Mouse (Mus musculus): Measurements from ENCODE around the gene Mylip. TPM values are rescaled to one million over a fixed set of nuclear protein-coding genes. Genes with fewer than 3 reads are reported as not detected.

The Mylip gene
- polyA plus RNA-seq, 1 experiment from 2014 or later: 7.8 TPM

DNA sequence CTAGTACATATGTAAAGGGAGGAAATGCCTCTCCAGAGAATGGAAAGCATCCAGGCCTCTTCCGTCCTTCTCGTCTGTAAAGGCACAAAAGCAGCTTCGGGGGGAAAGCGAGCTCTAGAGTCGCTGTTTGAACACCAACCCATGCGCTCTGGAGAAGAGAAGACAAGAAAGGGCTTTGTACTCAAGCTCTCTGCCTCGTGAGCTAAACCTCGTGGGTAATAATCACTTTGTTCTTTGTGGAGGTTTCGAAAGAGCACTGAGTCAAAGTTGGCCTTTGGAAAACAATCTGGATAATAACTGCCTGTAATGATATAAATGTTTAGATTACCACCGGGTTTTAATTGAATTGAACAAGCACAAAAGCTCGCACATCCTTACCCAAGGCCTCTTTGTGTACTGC is 39.7 kb downstream of the Mylip start:
- H3K36me3 ChIP-seq (ENCODE audit: control insufficient read depth, insufficient read depth, low read length): no peaks in the 10 kb centered on the region
- no peak for ATAC-seq (ENCODE audit: low FRiP score)
- H3K4me1 ChIP-seq (replicated peaks; ENCODE audit: control insufficient read depth, insufficient read depth, low read length): no peaks in the 10 kb centered on the region
- DNase-seq (ENCODE audit: low spot score): peak; percentile 19
- 54% methylated on average over 11 of the region's 11 CpGs for WGBS
- H3K4me3 ChIP-seq (ENCODE audit: low read depth, low read length): no peak overlapping the region
- no peak overlapping the region for H3K9ac ChIP-seq (ENCODE audit: low read depth, low read length)
- H3K4me2 ChIP-seq (replicated peaks; ENCODE audit: low read depth, low read length): no peak overlapping the region
- H3K9me3 ChIP-seq (ENCODE audit: control insufficient read depth, low read length): no peaks in the 10 kb centered on the region
- no peaks in the 10 kb centered on the region for H3K27me3 ChIP-seq (ENCODE audit: control insufficient read depth, insufficient read depth, low read length)
- no peak overlapping the region for H3K27ac ChIP-seq (ENCODE audit: low read depth, low read length)

DNA sequence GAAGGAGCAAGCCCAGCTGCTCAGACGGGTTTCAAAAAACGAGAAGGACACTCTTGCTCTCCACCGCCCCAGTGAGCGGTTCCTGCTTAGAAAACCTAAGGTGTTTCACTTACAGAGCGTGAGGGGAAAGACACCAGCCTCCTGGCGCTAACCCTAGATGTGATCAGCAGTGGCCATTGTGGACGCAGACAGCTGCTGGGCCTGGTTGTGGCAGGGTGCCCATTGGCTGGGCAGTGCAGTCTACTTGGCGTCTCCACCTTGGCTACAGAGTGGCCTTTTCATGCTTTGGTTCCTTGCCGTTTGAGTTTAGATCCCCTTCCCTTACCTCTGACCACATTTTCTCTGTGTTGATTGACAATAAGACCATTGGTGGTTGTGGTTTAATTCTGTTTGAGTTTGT is 47.6 kb downstream of the Mylip start:
- Histone ChIP-seq H3K27me3 (ENCODE audit: control insufficient read depth, insufficient read depth, low read length) (no peaks in the 10 kb centered on the region), H3K4me1 (replicated peaks; ENCODE audit: control insufficient read depth, insufficient read depth, low read length) (no peaks in the 10 kb centered on the region), H3K4me2 (replicated peaks; ENCODE audit: low read depth, low read length) (no peak overlapping the region), H3K9ac (ENCODE audit: low read depth, low read length) (no peak overlapping the region), H3K36me3 (ENCODE audit: control insufficient read depth, insufficient read depth, low read length) (no peaks in the 10 kb centered on the region), H3K27ac (ENCODE audit: low read depth, low read length) (no peak overlapping the region), H3K4me3 (ENCODE audit: low read depth, low read length) (no peak overlapping the region), H3K9me3 (ENCODE audit: control insufficient read depth, low read length) (no peaks in the 10 kb centered on the region)
- ATAC-seq (ENCODE audit: low FRiP score) (no peak), DNase-seq (ENCODE audit: low spot score) (no peak)
- 95% methylated on average over 9 of the region's 9 CpGs for WGBS

DNA sequence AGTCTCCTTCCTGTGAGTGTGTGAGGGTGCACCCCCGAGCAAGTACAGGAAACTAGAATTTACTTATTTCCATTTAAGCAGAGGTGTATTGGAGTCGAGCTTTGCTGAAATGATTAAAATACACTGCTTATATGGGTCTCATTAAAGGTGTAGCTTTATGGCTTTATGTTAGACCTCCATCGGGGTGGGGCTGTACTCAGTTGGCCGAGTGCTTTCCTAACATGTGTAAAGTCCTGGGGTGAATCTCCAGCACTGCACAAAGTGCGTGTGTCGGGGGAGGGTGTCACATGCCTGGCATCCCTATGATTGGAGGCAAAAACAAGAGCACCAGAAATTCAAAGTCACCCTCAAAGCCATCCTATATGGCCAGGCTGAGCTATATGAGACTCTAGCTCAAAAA is 49.3 kb downstream of the Mylip start:
- no peak overlapping the region for H3K27ac ChIP-seq (ENCODE audit: low read depth, low read length)
- H3K4me3 ChIP-seq (ENCODE audit: low read depth, low read length): no peak overlapping the region
- H3K4me1 ChIP-seq (replicated peaks; ENCODE audit: control insufficient read depth, insufficient read depth, low read length): no peaks in the 10 kb centered on the region; the same call in 1 of the 2 replicates
- 88% methylated on average over 6 of the region's 6 CpGs for WGBS
- no peaks in the 10 kb centered on the region for H3K9me3 ChIP-seq (ENCODE audit: control insufficient read depth, low read length)
- ATAC-seq (ENCODE audit: low FRiP score) (no peak), DNase-seq (ENCODE audit: low spot score) (no peak)
- H3K9ac ChIP-seq (ENCODE audit: low read depth, low read length): no peak overlapping the region
- no peak overlapping the region for H3K4me2 ChIP-seq (replicated peaks; ENCODE audit: low read depth, low read length)
- no peaks in the 10 kb centered on the region for H3K36me3 ChIP-seq (ENCODE audit: control insufficient read depth, insufficient read depth, low read length)
- no peaks in the 10 kb centered on the region for H3K27me3 ChIP-seq (ENCODE audit: control insufficient read depth, insufficient read depth, low read length)

DNA sequence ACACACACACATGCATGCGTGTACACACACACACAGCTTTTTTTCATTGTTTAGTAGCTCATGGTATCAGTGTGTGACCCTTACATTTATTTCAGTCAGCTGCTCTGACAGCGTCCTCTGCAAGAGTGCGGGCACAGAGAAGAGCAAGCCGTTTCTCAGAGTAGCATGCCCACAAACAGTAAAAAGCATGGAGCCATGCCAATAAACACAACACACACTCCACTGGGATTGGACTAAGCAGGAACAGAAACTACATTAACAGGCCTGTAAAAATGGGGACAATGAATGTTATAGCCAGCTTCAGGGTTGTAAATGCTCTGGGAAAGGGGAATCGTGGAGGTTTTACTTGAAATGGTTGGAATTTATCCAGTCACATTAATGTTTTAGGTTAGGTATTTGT is 50.7 kb downstream of the Mylip start:
- no peak overlapping the region for H3K4me3 ChIP-seq (ENCODE audit: low read depth, low read length)
- no peak overlapping the region for H3K27ac ChIP-seq (ENCODE audit: low read depth, low read length)
- H3K9ac ChIP-seq (ENCODE audit: low read depth, low read length): no peak overlapping the region
- DNase-seq (ENCODE audit: low spot score) (no peak), ATAC-seq (ENCODE audit: low FRiP score) (no peak)
- H3K9me3 ChIP-seq (ENCODE audit: control insufficient read depth, low read length): no peaks in the 10 kb centered on the region
- WGBS: 90% methylated on average over 5 of the region's 5 CpGs
- H3K27me3 ChIP-seq (ENCODE audit: control insufficient read depth, insufficient read depth, low read length): no peaks in the 10 kb centered on the region
- no peaks in the 10 kb centered on the region; the same call in 1 of the 2 replicates for H3K4me1 ChIP-seq (replicated peaks; ENCODE audit: control insufficient read depth, insufficient read depth, low read length)
- H3K36me3 ChIP-seq (ENCODE audit: control insufficient read depth, insufficient read depth, low read length): no peaks in the 10 kb centered on the region
- no peak overlapping the region for H3K4me2 ChIP-seq (replicated peaks; ENCODE audit: low read depth, low read length)

DNA sequence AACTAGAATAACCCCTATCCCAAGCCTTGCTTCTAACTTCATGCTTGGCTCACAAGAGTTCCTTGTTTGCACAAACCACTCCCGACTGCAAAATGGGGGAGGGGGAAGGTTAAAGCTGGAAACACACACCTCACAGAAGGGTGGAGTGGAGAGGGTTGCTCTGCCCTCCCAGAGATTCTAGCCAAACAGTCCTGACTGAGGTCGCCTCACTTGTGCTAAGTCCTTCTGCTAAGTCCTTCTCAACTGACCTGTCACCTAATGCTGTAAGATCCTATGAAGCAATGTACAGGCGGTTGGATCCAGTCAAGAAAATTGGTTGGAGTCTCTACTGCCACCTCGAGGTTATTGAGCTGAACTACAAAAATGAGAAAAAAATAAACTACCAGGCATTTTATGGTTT is 52.9 kb downstream of the Mylip start:
- no peak overlapping the region for H3K4me3 ChIP-seq (ENCODE audit: low read depth, low read length)
- no peaks in the 10 kb centered on the region; the same call in 1 of the 2 replicates for H3K4me1 ChIP-seq (replicated peaks; ENCODE audit: control insufficient read depth, insufficient read depth, low read length)
- DNase-seq (ENCODE audit: low spot score) (peak; percentile 50), ATAC-seq (ENCODE audit: low FRiP score) (no peak)
- H3K9ac ChIP-seq (ENCODE audit: low read depth, low read length): no peak overlapping the region
- H3K27ac ChIP-seq (ENCODE audit: low read depth, low read length): no peak overlapping the region
- H3K9me3 ChIP-seq (ENCODE audit: control insufficient read depth, low read length): no peaks in the 10 kb centered on the region
- H3K36me3 ChIP-seq (ENCODE audit: control insufficient read depth, insufficient read depth, low read length): no peaks in the 10 kb centered on the region
- H3K27me3 ChIP-seq (ENCODE audit: control insufficient read depth, insufficient read depth, low read length): no peaks in the 10 kb centered on the region
- no peak overlapping the region for H3K4me2 ChIP-seq (replicated peaks; ENCODE audit: low read depth, low read length)
- WGBS: 25% methylated on average over 4 of the region's 4 CpGs

DNA sequence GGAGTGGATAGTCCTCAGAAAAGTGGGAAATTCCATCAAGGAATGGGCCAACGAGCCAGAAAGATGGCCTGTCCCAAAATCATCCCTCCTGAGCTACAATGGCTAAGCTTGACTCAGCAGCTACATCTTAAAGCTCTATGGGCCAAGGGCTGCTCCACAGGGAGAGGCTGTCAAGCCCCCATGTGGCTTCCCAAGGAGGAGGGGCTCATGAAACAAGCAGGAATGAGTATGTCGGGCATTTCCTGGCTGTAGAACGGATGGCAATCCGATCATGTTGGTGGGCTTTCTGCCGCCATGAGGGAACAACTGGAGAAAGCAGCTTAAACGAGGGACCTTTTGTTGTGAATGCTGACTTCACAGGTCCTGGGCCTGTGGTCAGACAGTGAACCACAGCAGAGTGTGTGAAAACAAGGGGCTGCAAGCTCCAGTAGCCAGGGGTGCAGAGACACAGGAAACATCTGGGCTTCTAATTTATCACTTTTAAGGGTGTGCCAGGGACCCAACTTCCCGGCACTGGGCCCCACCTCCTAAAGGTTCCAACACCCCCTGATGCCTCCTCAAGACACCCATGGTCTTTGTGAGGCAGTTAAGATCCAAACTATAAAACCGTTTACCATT is 53.5 kb downstream of the Mylip start:
- Histone ChIP-seq H3K9me3 (ENCODE audit: control insufficient read depth, low read length) (no peaks in the 10 kb centered on the region), H3K4me1 (replicated peaks; ENCODE audit: control insufficient read depth, insufficient read depth, low read length) (no peaks in the 10 kb centered on the region; the same call in 1 of the 2 replicates), H3K4me3 (ENCODE audit: low read depth, low read length) (no peak overlapping the region), H3K36me3 (ENCODE audit: control insufficient read depth, insufficient read depth, low read length) (no peaks in the 10 kb centered on the region), H3K4me2 (replicated peaks; ENCODE audit: low read depth, low read length) (no peak overlapping the region), H3K9ac (ENCODE audit: low read depth, low read length) (no peak overlapping the region), H3K27ac (ENCODE audit: low read depth, low read length) (no peak overlapping the region), H3K27me3 (ENCODE audit: control insufficient read depth, insufficient read depth, low read length) (no peaks in the 10 kb centered on the region)
- WGBS: 73% methylated on average over 8 of the region's 8 CpGs
- ATAC-seq (ENCODE audit: low FRiP score): no peak
- no peak for DNase-seq (ENCODE audit: low spot score)

DNA sequence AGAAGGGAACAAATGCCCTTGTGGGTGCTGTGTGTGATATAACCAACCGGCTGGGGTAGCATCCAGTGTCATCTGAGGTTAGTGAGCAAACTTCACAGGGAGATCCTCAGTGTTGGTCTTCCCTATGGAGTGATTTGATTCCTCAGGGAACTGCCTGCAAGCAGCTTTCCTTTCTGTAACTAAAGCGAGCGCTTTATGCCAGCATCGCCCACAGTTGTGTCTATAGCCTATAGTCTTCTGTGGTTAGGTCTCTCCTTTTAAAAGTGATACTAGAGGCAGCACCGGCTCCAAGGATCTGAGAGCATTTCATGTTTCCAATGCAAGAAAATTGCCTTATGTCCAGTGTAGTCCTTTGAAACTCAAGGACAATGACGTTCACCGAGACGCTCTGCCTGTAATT is 54.7 kb downstream of the Mylip start:
- Histone ChIP-seq H3K9me3 (ENCODE audit: control insufficient read depth, low read length) (no peaks in the 10 kb centered on the region), H3K4me1 (replicated peaks; ENCODE audit: control insufficient read depth, insufficient read depth, low read length) (no peaks in the 10 kb centered on the region; the same call in 1 of the 2 replicates), H3K4me3 (ENCODE audit: low read depth, low read length) (no peak overlapping the region), H3K27me3 (ENCODE audit: control insufficient read depth, insufficient read depth, low read length) (no peaks in the 10 kb centered on the region), H3K27ac (ENCODE audit: low read depth, low read length) (no peak overlapping the region), H3K36me3 (ENCODE audit: control insufficient read depth, insufficient read depth, low read length) (no peaks in the 10 kb centered on the region), H3K4me2 (replicated peaks; ENCODE audit: low read depth, low read length) (no peak overlapping the region), H3K9ac (ENCODE audit: low read depth, low read length) (no peak overlapping the region)
- 83% methylated on average over 8 of the region's 8 CpGs for WGBS
- DNase-seq (ENCODE audit: low spot score) (no peak), ATAC-seq (ENCODE audit: low FRiP score) (no peak)

DNA sequence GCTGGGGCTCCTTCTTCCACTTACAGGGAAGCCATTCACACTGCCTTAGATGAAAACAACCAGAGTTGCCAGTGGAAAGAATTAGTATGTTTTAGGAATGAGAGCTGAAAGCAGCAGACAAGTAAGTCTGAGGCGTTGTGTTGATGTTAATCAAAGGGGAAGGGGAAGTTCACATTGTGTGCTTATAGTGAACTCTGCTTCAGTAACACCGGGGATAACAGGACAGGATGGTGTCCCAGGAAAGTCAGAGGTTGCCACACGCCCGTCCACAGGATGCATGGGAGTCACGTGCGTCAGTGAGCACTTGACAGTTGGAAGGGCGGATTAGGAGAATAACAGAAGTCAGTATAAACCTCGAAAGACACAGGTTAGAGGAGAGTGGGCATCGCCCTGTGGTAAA is 55.1 kb downstream of the Mylip start:
- H3K36me3 ChIP-seq (ENCODE audit: control insufficient read depth, insufficient read depth, low read length): no peaks in the 10 kb centered on the region
- no peaks in the 10 kb centered on the region for H3K27me3 ChIP-seq (ENCODE audit: control insufficient read depth, insufficient read depth, low read length)
- WGBS: 80% methylated on average over 9 of the region's 9 CpGs
- no peak for ATAC-seq (ENCODE audit: low FRiP score)
- no peak for DNase-seq (ENCODE audit: low spot score)
- H3K9me3 ChIP-seq (ENCODE audit: control insufficient read depth, low read length): no peaks in the 10 kb centered on the region
- no peak overlapping the region for H3K4me2 ChIP-seq (replicated peaks; ENCODE audit: low read depth, low read length)
- H3K4me1 ChIP-seq (replicated peaks; ENCODE audit: control insufficient read depth, insufficient read depth, low read length): no peaks in the 10 kb centered on the region; the same call in 1 of the 2 replicates
- no peak overlapping the region for H3K4me3 ChIP-seq (ENCODE audit: low read depth, low read length)
- H3K9ac ChIP-seq (ENCODE audit: low read depth, low read length): no peak overlapping the region
- H3K27ac ChIP-seq (ENCODE audit: low read depth, low read length): no peak overlapping the region

DNA sequence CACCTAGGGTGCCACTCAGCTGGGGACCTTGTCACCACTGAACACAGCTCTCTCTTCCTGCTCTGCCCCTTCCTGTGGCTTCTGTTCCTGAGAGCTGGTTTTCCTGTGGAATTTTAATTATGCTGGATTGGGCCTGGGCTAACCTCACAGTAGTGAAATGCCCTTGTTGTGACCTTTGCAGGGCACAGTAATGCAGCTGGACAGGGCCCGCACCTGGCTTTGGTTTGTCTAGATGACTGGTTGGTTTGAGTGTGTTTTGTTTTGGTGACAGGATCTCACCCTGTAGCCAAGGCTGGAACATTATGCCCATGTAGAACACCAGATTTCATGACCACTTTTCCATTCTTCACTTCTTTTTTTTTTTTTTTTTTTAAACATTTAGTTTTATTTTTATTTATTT is 57.1 kb downstream of the Mylip start:
- no peaks in the 10 kb centered on the region for H3K36me3 ChIP-seq (ENCODE audit: control insufficient read depth, insufficient read depth, low read length)
- no peak overlapping the region for H3K4me2 ChIP-seq (replicated peaks; ENCODE audit: low read depth, low read length)
- DNase-seq (ENCODE audit: low spot score): no peak
- H3K27me3 ChIP-seq (ENCODE audit: control insufficient read depth, insufficient read depth, low read length): no peaks in the 10 kb centered on the region
- H3K27ac ChIP-seq (ENCODE audit: low read depth, low read length): no peak overlapping the region
- no peaks in the 10 kb centered on the region; the same call in 1 of the 2 replicates for H3K4me1 ChIP-seq (replicated peaks; ENCODE audit: control insufficient read depth, insufficient read depth, low read length)
- 77% methylated on average over 1 of the region's 1 CpGs for WGBS
- H3K9ac ChIP-seq (ENCODE audit: low read depth, low read length): no peak overlapping the region
- no peaks in the 10 kb centered on the region for H3K9me3 ChIP-seq (ENCODE audit: control insufficient read depth, low read length)
- H3K4me3 ChIP-seq (ENCODE audit: low read depth, low read length): no peak overlapping the region
- no peak for ATAC-seq (ENCODE audit: low FRiP score)
